Mouse (Mus musculus): ENCODE results near the gene Olfr331.
"Not testable (repeated sequence)": the region's sequence is repeated elsewhere in the genome, so short reads cannot be mapped to it uniquely, and the experiment has no call there.

Olfr331 gene

DNA sequence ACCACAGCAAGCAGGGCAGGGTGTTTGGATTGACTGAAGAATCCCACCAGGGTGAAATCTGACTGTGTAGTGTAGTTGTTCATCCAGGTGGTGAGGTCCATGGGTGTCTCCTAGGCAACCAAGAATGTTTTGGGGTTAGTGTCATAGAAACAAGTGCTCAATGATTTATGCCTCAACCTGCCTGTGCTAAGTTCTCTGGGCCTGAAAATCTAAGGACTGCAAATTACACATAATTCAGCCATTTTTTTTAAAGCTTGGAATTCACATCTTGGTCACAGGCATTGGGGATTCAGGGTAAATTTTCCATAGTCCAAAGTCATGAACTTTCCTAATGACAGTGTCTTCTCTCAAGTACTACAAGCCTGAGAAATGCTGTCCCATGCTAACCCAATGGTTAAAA lies at the start of gene Olfr331:
Gene Olfr331, minus strand, starts transcription at position 101 of the 400 bp plus-strand sequence.
- not testable (repeated sequence) for DNase-seq (ENCODE audit: low spot score)

- DNase-seq (ENCODE audit: low spot score), result no peak
Observed at GRCm38 (mm10) chr11:58546322-58546721, 44.0 kb upstream of the Olfr331 start, which contains the start of gene Olfr329-ps. Gene Olfr329-ps (minus strand): TSS chr11:58546422.

- DNase-seq (ENCODE audit: low spot score), result not testable (repeated sequence)
Observed at GRCm38 (mm10) chr11:58534736-58535135, 32.4 kb upstream of the Olfr331 start, which contains the start of gene Olfr330. Gene Olfr330 (minus strand): TSS chr11:58534836.

- peak; percentile 15 for DNase-seq (ENCODE audit: low spot score)
Observed at GRCm38 (mm10) chr11:58519756-58520155, 17.4 kb upstream of the Olfr331 start.

DNA sequence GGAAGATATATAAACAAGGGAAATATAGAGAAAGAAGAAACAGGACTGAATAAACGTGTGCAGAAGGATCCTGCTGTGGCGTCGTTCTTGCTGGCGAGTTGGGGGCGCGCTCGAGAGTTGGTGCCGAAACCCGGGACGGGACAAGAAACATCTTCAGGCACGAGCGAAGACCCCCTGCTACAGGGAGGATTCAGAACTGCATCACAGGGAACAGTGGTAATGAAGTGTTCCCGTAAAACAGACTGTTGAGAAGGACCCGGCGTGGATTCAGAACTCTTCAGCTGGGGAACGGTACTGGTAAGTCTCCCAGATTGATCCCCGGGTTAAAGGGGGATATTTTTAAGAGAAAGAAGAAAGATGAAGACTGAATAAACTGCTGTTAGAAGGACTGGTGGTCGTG lies 16.5 kb upstream of the Olfr331 start:
- DNase-seq (ENCODE audit: low spot score), result peak; percentile 68

GRCm38 (mm10) chr11:58509058-58509457 lies 6.7 kb upstream of the Olfr331 start:
- not testable (repeated sequence) for DNase-seq (ENCODE audit: low spot score)

DNA sequence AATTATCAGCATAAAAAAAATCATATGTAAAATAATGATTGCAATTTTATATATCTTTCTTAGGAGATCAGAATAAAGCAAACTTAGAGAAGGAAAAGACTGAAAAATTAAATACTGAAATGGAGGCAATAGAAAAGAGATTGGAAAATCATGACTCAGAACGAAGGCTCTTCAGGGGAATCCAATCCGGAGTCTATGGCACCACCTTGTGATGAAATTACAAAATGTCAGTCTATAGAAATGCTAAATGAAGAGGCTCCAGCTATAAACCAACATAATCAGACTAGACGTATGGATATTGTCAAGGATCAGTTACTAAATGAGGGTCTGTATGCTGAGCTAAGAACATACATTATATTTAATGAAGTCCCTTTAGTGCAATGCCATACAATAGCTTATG lies 3.1 kb downstream of the Olfr331 start:
- no peak for DNase-seq (ENCODE audit: low spot score)

- no peak for DNase-seq (ENCODE audit: low spot score)
Observed at GRCm38 (mm10) chr11:58498761-58499160, 3.6 kb downstream of the Olfr331 start.

- no peak for DNase-seq (ENCODE audit: low spot score)
Observed at GRCm38 (mm10) chr11:58492455-58492854, 9.9 kb downstream of the Olfr331 start, which contains the start of gene Olfr332. Gene Olfr332 (minus strand): TSS chr11:58492555.

GRCm38 (mm10) chr11:58462170-58462569 lies 40.2 kb downstream of the Olfr331 start, which contains the start of gene Olfr30:
Gene Olfr30 (minus strand): TSS chr11:58462270.
- no peak for DNase-seq (ENCODE audit: low spot score)

DNA sequence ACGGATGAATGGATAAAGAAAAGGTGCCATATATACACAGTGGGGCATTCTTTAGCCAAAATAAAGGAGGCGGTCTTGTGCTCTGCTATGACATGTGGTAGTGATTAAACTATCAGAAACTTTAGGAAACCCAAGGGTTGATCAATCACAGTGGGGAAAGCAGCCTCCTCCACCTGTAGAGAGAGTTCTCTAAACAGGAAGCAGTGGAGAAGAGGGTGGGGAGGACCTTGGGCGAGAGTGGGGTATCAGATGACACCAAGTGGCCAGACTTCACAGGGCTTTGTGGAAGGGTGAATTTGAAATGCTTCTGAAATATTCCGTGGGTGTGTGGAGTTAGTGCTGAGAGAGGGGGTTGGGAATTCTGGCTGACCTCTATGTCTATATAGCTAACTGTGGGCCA lies 48.8 kb downstream of the Olfr331 start:
- DNase-seq (ENCODE audit: low spot score), result no peak

DNA sequence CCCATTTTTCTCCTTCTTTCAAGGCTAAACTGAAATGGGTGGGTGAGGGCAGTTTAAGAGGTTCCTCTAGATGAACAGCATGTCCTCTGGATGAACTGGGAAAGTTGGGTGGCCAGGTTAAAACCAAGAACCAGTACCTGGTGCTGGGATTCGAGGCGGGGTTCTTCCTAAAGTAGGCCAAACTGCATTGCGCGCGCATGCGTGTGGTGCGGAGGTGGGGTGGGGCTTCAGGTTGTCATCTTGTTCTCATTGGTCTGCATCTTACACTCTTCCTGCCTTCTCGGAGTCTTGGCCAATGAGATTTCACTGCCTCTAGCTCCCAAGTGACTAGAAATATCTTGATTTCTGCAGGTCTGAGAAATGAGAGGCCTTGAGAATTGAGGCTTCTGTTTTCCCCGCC lies 49.6 kb downstream of the Olfr331 start, which contains the start of gene Lypd9:
Gene Lypd9, minus strand, starts transcription at position 165 of the 400 bp plus-strand sequence.
- no peak for DNase-seq (ENCODE audit: low spot score)

All from ovary, postnatal 36 days (tissue).